Mouse (Mus musculus): ENCODE measurements around the gene Slc29a3.
A peak's percentile ranks its signal among the peaks of the same experiment; 100 is the strongest.

Slc29a3 gene

GRCm38 (mm10) chr10:60752040-60753020, at the start of gene Slc29a3:
Slc29a3 (minus strand) TSS chr10:60752794.
- peak; percentile 84 for DNase-seq (ENCODE audit: low read depth, low spot score)

GRCm38 (mm10) chr10:60801898-60802412, 49.4 kb upstream of the Slc29a3 start:
- no peak for DNase-seq (ENCODE audit: low read depth, low spot score)

- no peak for DNase-seq (ENCODE audit: low read depth, low spot score)
Measured at GRCm38 (mm10) chr10:60801168-60801897, 48.7 kb upstream of the Slc29a3 start.

GRCm38 (mm10) chr10:60800295-60801167, 47.9 kb upstream of the Slc29a3 start:
- DNase-seq (ENCODE audit: low read depth, low spot score) = no peak

GRCm38 (mm10) chr10:60797682-60798422, 45.3 kb upstream of the Slc29a3 start:
- no peak for DNase-seq (ENCODE audit: low read depth, low spot score)

- no peak for DNase-seq (ENCODE audit: low read depth, low spot score)
Measured at GRCm38 (mm10) chr10:60796474-60796873, 43.9 kb upstream of the Slc29a3 start.

GRCm38 (mm10) chr10:60796028-60796427, 43.4 kb upstream of the Slc29a3 start:
- no peak for DNase-seq (ENCODE audit: low read depth, low spot score)

- no peak for DNase-seq (ENCODE audit: low read depth, low spot score)
Measured at GRCm38 (mm10) chr10:60794792-60795191, 42.2 kb upstream of the Slc29a3 start.

- DNase-seq (ENCODE audit: low read depth, low spot score) = no peak
Measured at GRCm38 (mm10) chr10:60794374-60794773, 41.8 kb upstream of the Slc29a3 start.

- no peak for DNase-seq (ENCODE audit: low read depth, low spot score)
Measured at GRCm38 (mm10) chr10:60792841-60793240, 40.2 kb upstream of the Slc29a3 start.

DNA sequence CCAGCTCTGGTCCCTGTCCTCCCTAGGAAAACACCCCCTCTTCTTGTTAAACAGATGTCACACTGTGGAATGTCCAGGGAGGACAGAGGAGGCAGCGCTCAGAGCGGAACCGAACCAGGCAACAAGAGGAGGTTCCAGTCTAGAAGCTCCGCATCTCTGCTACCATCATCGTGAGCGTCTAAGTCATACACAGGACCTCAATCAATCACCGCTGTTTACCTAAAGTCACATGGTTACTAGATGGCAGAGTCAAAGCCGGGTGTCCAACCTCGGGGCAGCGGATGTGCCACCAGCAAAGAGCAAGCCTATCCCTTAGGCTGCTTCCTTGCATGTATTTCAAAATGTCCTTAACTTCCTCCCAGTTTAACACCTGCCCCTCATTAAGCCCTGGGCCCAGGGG, 39.8 kb upstream of the Slc29a3 start:
- DNase-seq (ENCODE audit: low read depth, low spot score) = no peak

DNA sequence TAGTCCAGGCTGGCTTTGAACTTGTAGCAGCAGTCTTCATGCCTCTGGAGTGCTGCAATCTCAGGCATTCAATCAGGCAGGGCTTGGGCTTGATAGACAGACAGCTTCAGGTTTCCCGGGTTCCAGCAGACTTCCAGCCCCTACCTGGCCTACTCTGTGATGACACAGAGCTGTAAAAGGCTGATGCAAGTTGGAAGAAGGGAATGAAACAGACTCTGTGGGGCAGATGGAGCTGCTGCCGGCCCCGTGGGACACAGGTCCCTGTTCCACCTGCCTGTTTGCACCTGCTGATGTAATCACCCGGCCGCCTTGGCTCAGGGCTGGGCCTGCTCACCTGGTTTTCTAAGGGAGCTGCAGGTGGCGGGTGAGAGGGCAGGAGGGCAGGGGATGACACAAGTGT, 38.3 kb upstream of the Slc29a3 start:
- no peak for DNase-seq (ENCODE audit: low read depth, low spot score)

- DNase-seq (ENCODE audit: low read depth, low spot score) = no peak
Measured at GRCm38 (mm10) chr10:60787303-60788074, 34.9 kb upstream of the Slc29a3 start.

DNA sequence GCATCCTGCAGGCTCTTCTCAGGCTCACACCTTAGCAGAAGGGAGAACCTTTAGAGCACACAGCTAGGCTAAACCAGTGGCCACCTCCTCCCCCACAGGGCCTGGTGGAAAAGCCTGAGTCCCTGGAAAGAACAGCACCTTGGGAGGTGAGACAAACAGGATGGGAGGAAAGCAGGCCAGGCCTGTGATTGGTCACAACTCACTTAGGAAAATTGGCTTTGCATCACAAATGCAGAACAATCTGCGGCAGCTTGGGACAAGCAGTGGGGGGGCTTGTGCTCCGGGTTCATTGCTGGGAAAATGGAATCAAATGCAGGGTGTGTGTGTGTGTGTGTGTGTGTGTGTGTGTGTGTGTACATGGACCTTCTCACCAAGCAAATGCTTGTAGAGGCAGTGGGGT, 31.0 kb upstream of the Slc29a3 start:
- no peak for DNase-seq (ENCODE audit: low read depth, low spot score)

DNA sequence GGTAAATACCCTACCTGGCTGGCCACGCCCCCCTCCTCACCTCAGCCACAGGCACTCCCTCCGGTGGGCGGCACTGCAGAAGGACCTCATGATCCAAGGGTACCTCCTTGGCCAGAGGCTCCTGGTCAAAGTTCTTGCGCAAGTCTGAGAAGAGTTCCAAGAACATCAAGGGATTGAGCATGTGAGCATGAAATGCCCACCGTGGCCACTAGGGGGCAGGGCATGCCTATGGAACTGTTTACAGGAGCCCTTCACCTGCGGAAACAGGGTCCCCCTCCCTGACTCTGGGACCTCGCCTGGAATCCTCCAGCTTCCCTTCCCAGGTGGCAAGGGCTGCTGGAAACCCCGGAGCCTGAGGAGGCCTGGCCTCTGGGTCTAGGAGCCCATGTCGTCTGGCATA, 27.0 kb upstream of the Slc29a3 start:
- peak; percentile 71 for DNase-seq (ENCODE audit: low read depth, low spot score)

- DNase-seq (ENCODE audit: low read depth, low spot score) = no peak
Measured at GRCm38 (mm10) chr10:60778542-60778941, 25.9 kb upstream of the Slc29a3 start.

DNA sequence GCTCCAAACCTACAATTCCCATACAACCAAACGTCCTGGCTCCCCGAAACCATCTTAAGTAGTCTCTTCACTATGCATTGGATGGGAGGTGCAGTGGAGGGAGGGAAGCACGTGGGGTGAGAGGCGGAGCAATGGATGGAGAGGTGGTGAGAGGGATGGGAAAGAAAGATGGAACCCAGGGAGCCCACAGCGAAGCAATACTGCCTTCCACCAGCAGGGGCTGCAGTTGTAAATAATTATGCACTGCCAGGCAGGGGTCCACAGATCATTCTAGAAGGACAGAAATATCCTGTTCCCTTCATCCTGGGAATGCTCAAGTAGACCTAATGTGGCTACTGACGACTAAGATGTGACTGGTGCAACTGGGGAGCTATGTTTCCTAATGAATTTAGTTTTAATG, 22.9 kb upstream of the Slc29a3 start:
- no peak for DNase-seq (ENCODE audit: low read depth, low spot score)

- DNase-seq (ENCODE audit: low read depth, low spot score) = no peak
Measured at GRCm38 (mm10) chr10:60774616-60775015, 22.0 kb upstream of the Slc29a3 start.

DNA sequence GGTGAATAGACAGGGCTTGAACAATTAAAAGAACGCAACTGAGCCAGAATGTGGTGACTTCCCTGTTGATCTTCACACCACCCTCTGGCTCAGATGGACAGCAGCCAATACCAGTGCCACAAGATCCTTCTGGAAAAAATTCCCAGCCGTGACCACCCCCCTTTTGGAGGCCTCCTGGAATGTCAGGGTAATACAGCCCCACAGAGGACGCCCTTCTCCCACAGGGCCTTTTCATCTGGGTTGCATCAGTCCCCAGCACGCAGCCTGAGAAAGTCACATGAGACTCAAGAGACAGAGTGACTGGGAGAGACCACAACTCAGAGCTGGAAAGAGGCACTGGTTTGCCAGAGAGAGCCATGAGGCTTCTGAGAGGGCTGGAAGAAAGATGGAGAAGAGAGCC, 18.3 kb upstream of the Slc29a3 start:
- DNase-seq (ENCODE audit: low read depth, low spot score) = no peak

GRCm38 (mm10) chr10:60768614-60769013, 16.0 kb upstream of the Slc29a3 start:
- no peak for DNase-seq (ENCODE audit: low read depth, low spot score)

Data from WW6 (cell line).